Mouse (Mus musculus) limb, embryonic 10.5 days (tissue): ENCODE measurements around the gene Cldn7. TPM values are rescaled to one million over a fixed set of nuclear protein-coding genes. Genes with fewer than 3 reads are reported as not detected.
A peak's percentile ranks its signal among the peaks of the same experiment; 100 is the strongest.
"Not testable (repeated sequence)": the region's sequence is repeated elsewhere in the genome, so short reads cannot be mapped to it uniquely, and the experiment has no call there.

Source experiments
- DNase-seq: peaks from one replicate; pipeline ENCODE4 v3.0.0-alpha.2; 2017; ENCODE audit warnings: low spot score
- H3K27ac ChIP-seq: fragments of 300-500 bp; sonication (generic); 2 replicates; pipeline ENCODE4 v1.5.1; 2016; ENCODE audit warnings: mild to moderate bottlenecking
- H3K27me3 ChIP-seq: fragments of 300-500 bp; sonication (generic); 2 replicates; pipeline ENCODE4 v1.6.1; 2016; ENCODE audit warnings: low read depth, mild to moderate bottlenecking; ENCODE audit not compliant: poor library complexity, severe bottlenecking
- H3K36me3 ChIP-seq: fragments of 300-500 bp; sonication (generic); 2 replicates; pipeline ENCODE4 v1.6.1; 2016; ENCODE audit warnings: mild to moderate bottlenecking, moderate library complexity
- H3K4me1 ChIP-seq: fragments of 300-500 bp; sonication (generic); 2 replicates; pipeline ENCODE4 v1.6.1; 2016
- H3K4me3 ChIP-seq: fragments of 300-500 bp; sonication (generic); 2 replicates; pipeline ENCODE4 v1.5.1; 2016; ENCODE audit warnings: mild to moderate bottlenecking, moderate library complexity
- H3K9me3 ChIP-seq: fragments of 300-500 bp; sonication (generic); replicated peaks from 2 replicates; pipeline ENCODE4 v1.6.1; 2016; ENCODE audit warnings: mild to moderate bottlenecking
- WGBS: fragments of 180-500 bp; shearing (Covaris S2); methylation state at CpG from one replicate; pipeline ENCODE4 v1.1.7; 2016; 5-methylcytosine and 5-hydroxymethylcytosine counted together
- polyA plus RNA-seq: library from polyadenylated mRNA; unstranded; fragments of >200 nt; fragmentation: Nextera tagmentation; extraction: Ambion mirVana; gene quantifications from 2 replicates; pipeline ENCODE4 v1.2.1, GENCODE M21; 2016

Cldn7 gene
- polyA plus RNA-seq, 1 experiment from 2014 or later: 28.7 TPM

DNA sequence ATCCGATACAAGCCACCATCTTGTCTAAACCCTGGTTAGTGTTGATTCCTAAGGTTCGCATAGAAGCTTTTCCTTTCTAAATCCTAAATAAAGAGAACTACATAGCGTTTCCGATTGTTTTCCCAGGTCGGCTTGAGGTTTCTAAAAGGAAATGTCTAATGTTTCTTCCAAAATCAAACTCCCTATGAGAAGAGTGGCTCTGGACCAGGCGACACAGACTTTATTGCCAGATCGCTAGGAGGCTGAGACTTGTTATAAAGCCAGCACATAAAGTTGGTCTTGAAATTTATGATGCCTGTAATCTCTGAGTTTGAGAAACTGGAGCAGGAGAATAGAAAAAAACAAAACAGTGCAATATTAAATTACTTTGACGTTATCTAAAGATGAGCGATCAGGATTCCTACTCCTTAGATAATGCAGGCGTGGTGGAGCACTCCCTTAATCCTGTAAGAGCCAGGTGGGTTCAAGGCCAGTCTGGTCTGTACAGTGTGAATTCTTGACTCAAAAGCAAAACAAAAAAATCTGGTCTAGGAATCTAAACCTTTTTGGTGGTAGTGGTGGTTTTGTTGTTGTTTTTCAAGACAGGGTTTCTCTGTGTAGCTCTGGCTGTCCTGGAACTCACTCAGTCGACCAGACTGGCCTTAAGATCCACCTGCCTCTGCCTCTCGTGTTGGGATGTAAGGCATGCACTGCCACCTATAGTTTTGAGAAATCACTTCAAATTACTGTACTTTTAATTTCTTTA is 42.4 kb upstream of the Cldn7 start:
- H3K4me3 ChIP-seq: peak overlapping the region; percentile 100
- 5% methylated on average over 12 of the region's 12 CpGs for WGBS
- H3K4me1 ChIP-seq: peaks cover 35% of the 10 kb centered on the region
- peak overlapping the region; percentile 99 for H3K27ac ChIP-seq
- no peaks in the 10 kb centered on the region for H3K27me3 ChIP-seq
- no peak for DNase-seq
- no peaks in the 10 kb centered on the region for H3K9me3 ChIP-seq
- peaks cover 27% of the 10 kb centered on the region for H3K36me3 ChIP-seq

DNA sequence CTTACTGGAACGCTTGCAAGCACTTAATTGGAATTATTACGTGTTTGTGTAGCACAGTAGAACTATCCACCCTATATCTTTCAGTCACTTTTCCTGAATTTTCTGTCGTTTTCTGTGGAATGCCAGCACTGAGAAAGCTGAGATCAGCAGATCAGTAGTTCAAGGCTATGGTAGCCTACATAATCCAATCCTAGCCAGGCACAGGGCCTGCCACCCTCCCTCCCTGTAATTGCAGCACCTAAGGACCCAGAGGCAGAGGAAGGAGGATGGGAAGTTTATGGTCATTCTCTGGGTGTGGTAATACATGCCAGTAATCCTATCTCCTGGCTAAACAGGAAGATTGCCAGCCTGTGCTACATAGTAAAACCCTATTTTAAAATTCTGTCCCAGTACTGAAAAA is 41.8 kb upstream of the Cldn7 start:
- DNase-seq: no peak
- no peak overlapping the region for H3K4me3 ChIP-seq
- H3K9me3 ChIP-seq: no peaks in the 10 kb centered on the region
- WGBS: 70% methylated on average over 3 of the region's 3 CpGs
- H3K27me3 ChIP-seq: no peaks in the 10 kb centered on the region
- H3K4me1 ChIP-seq: peaks cover 29% of the 10 kb centered on the region
- peak overlapping the region; percentile 99 for H3K27ac ChIP-seq
- H3K36me3 ChIP-seq: peaks cover 21% of the 10 kb centered on the region

DNA sequence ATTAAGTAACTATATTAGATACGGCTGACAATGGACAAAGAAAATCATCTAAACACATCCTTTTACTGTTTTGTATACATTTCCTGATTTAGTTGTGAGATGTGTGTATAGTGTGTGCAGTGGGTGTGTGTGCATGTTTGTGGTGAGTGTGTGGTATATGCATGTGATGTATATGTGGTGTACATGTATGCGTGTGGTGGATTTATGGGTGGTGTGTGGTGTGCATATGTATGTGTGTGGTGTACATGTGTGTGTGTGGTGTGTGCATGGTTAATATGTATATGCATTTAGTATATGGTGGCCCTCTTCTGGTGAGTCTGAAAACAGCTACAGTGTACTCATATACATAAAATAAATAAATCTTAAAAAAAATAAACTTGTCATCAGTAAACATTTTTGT is 37.1 kb upstream of the Cldn7 start:
- Histone ChIP-seq H3K4me3 (no peak overlapping the region), H3K27ac (no peak overlapping the region), H3K36me3 (no peaks in the 10 kb centered on the region), H3K9me3 (no peaks in the 10 kb centered on the region), H3K27me3 (no peaks in the 10 kb centered on the region), H3K4me1 (peaks cover 5% of the 10 kb centered on the region)
- no peak for DNase-seq
- 96% methylated on average over 2 of the region's 2 CpGs for WGBS

DNA sequence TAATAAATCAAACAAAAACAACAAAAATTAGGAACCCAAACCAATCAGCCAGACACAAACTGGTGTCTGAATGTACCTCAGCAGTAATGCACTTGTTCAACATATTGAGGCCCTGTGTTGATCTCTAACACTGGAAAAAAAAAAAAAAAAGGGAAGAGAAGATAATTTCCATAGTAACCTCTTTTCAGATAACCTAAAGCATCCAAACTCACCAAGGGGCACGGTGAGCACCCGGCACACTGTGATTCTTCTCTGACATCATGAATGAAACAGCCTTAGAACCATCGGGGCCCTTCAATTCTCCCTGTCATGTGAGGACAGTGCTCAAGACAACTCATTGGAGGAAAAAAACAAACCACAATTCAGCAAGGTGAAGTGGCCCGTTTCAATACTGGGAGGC is 34.9 kb upstream of the Cldn7 start:
- no peak for DNase-seq
- 92% methylated on average over 4 of the region's 4 CpGs for WGBS

DNA sequence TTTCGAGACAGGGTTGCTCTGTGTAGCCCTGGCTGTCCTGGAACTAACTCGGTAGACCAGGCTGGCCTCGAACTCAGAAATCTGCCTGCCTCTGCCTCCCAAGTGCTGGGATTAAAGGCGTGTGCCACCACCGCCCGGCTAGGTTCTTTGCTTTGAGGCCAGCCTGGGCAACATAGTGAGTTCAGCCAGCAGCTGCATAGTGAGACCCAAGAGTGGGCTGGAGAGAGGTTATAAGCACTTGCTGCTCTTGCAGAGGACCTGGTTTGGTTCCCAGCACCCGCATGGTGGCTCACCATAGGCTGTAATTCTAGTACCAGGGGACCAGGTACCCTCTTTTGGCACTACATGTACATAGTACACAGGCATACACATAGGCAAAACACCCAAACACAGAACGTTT is 34.4 kb upstream of the Cldn7 start:
- not testable (repeated sequence) for H3K27ac ChIP-seq, H3K9me3 ChIP-seq, H3K4me3 ChIP-seq, H3K27me3 ChIP-seq, DNase-seq, H3K36me3 ChIP-seq
- 87% methylated on average over 8 of the region's 8 CpGs for WGBS
- H3K4me1 ChIP-seq: peaks cover 13% of the 10 kb centered on the region

More for the DNA sequence above, 34.9 kb upstream of the Cldn7 start:
- Histone ChIP-seq H3K9me3 (no peaks in the 10 kb centered on the region), H3K27me3 (0 out of 2 replicates have a peak, but pooled peaks cover 2% of the 10 kb centered on the region), H3K4me1 (peaks cover 9% of the 10 kb centered on the region), H3K27ac (no peak overlapping the region), H3K4me3 (no peak overlapping the region), H3K36me3 (no peaks in the 10 kb centered on the region)

DNA sequence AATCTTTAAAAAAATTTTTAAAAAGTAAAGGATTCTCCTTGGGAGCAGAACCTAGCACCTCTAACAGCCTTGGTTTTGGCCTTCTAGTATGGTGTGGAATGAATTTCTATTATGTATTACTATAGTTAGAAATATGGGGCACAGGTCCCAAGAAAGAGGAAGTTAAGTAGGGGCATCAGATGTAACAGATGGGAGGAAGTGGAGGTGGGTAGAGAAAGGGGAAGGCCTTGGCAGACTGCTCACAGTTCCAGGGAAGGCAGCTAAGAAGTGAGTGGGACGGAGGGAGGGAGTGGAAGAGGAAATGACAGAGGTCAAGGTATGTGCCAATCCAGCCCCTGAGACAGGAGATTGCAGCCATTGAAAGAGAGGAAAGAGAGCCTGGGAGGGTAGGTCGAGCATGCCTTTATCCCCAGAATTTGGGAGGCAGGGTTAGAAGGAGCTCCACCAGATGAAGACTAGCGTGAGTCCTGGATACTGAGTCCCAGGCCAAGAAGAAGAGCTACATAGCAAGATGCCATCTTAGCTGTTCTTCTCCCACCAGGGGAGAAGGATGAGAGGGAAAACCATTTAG is 33.5 kb upstream of the Cldn7 start:
- Histone ChIP-seq H3K9me3 (no peaks in the 10 kb centered on the region), H3K4me3 (no peak overlapping the region), H3K4me1 (peaks cover 22% of the 10 kb centered on the region), H3K27me3 (peaks cover 13% of the 10 kb centered on the region), H3K27ac (no peak overlapping the region), H3K36me3 (no peaks in the 10 kb centered on the region)
- WGBS: 78% methylated on average over 3 of the region's 3 CpGs
- DNase-seq: no peak

DNA sequence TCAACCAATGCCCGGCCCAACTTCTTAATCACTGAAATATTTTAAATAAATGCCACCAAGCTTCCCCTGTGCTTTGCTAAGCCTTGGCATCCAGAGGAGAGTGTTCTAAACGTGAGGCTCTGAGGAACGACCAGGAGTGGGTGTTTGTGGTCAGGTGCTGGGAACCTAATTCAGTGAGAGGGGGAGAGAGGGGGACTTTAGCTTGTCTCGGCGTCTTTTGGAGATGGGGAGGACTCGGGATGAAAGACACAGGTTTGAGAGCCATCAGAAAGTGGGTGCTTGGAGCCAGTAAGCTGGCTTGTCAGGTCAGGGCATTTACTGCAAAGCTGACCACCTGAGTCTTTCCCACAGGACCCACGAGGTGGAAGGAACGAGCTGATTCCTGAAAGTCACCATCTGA is 32.8 kb upstream of the Cldn7 start:
- Histone ChIP-seq H3K9me3 (no peaks in the 10 kb centered on the region), H3K27ac (no peak overlapping the region), H3K4me3 (no peak overlapping the region), H3K36me3 (no peaks in the 10 kb centered on the region), H3K4me1 (peaks cover 29% of the 10 kb centered on the region), H3K27me3 (peaks cover 21% of the 10 kb centered on the region)
- no peak for DNase-seq
- WGBS: 76% methylated on average over 8 of the region's 8 CpGs

DNA sequence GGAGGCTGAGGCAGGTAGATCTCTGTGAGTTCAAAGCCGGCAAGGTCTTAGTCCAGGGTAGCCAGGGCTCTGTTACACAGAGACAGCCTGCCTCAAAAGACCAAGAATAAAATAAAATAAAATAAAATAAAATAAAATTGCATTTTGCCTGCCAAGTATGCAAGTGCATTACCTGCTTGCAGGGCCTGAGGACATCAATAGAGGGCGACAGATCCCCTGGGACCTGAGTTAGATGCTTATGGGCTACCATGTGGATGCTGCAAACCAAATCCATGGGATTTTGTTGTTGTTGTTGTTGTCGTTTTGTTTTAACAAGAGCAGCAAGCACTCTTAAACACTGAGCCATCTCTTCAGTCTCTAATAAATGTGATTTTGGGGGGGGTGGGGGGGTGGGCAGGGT is 32.3 kb upstream of the Cldn7 start:
- Histone ChIP-seq H3K27ac (no peak overlapping the region), H3K4me1 (peaks cover 34% of the 10 kb centered on the region), H3K36me3 (no peaks in the 10 kb centered on the region), H3K4me3 (no peak overlapping the region), H3K9me3 (no peaks in the 10 kb centered on the region), H3K27me3 (peaks cover 25% of the 10 kb centered on the region)
- 37% methylated on average over 3 of the region's 3 CpGs for WGBS
- DNase-seq: no peak

DNA sequence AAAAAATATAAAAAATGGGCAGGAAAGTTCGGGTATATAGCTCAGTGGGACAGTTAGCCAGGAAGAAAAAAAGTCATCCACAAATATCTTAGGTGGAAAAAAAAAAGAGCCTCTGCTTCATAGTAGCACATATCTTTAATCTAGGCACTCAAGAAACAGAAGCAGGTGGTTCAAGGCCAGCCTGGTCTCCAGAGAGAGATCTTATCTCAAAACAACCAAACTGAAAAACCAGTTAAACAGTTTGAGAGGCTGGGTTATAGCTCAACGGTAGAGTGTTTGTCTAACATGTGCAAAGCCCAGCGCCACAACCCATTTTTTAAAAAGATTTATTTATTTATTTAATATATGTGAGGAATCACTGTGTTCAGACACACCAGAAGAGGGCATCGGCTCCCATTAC is 31.5 kb upstream of the Cldn7 start:
- WGBS: 83% methylated on average over 4 of the region's 4 CpGs
- H3K36me3 ChIP-seq: no peaks in the 10 kb centered on the region
- no peak for DNase-seq
- peaks cover 34% of the 10 kb centered on the region for H3K27me3 ChIP-seq
- peaks cover 42% of the 10 kb centered on the region for H3K4me1 ChIP-seq
- no peaks in the 10 kb centered on the region for H3K9me3 ChIP-seq
- no peak overlapping the region for H3K27ac ChIP-seq
- H3K4me3 ChIP-seq: no peak overlapping the region

DNA sequence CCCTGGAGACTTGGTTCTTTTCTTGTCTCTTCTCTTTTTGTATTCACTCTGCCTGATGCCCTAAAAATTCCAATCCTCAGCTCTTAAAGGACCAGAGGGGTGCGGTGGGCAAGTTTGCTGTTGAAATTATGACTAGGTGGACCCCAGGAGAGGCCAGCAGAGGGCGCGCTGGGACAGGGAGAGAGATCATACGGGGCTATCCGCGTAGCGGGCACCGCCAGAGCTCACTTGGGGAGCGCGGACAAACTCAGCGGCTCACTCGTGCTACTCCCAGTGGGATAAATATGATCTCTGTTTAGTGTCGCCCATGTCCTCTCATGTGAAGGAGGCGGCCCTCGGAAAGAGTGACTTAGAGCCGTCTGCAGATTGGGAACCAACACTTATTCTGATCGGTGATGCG is 30.4 kb upstream of the Cldn7 start:
- no peaks in the 10 kb centered on the region for H3K36me3 ChIP-seq
- peak overlapping the region; percentile 89; the same call in 1 of the 2 replicates for H3K27ac ChIP-seq
- DNase-seq: peak; percentile 99
- 1% methylated on average over 18 of the region's 18 CpGs for WGBS
- peaks cover 45% of the 10 kb centered on the region for H3K27me3 ChIP-seq
- peak overlapping the region; percentile 77 for H3K4me3 ChIP-seq
- H3K4me1 ChIP-seq: peaks cover 53% of the 10 kb centered on the region
- no peaks in the 10 kb centered on the region for H3K9me3 ChIP-seq

DNA sequence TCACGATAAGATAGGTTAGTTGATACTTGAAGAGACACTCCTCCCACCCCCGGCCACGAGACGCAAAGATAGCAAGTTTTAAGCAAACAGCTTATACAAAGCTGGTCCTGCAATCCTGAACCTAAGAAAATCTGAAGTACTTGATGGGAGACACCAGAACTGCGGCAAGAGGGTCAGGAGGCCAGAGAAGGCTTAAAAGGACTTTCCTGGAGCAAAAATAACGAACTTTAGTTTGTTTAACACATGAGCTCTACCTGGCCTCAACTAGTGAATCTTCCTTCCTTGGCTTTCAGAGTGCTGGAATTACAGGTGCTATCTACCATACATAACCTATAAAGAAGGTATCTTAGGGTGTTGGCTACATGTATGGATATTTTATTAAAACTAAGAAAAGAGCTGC is 29.9 kb upstream of the Cldn7 start:
- peak overlapping the region; percentile 89; the same call in 1 of the 2 replicates for H3K27ac ChIP-seq
- 22% methylated on average over 6 of the region's 6 CpGs for WGBS

DNA sequence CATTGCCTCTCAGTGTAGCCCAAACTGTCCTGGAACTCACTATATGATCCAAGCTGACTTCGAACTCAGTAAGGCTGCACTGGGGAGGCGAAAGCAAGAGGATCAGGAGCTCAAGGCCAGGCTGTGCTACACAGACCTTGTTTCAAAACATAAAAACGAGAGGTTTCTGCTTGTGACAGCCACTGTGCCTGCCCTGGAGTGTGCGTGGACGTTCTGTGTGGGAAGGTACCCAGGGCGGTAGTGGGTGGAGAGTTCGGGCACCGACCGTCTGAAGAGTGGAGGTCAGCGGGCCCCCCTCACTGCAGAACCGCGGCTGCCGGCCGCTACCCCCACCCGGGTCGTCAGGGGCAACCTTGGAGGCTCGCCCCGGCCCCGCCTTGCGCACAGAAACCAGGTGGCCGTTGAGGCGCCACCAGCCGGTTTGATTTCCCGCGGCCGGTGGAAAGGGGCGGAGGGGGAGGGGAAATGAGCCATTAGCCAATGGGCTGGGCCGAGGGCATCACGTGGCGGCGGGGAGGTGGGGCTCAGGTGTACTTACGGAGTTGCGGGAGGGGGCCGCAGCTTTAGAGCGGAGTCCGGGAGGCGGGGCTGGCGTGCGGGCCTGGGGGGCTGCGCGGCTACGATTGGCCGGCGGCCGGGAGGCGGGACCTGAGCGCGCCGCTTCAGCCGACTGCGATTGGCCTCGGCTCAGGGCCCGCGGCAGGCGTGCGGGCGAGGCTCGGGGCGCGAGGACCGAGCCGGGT is 29.3 kb upstream of the Cldn7 start, which contains the start of gene Ybx2:
Ybx2 (plus strand) TSS at position 660 of the 743 bp plus-strand sequence.
- peak within 1 kb of the TSS; percentile 77 for H3K4me3 ChIP-seq
- DNase-seq: peak; percentile 97
- peak within 1 kb of the TSS; percentile 89 for H3K27ac ChIP-seq
- H3K4me1 ChIP-seq: peaks cover 61% of the 10 kb centered on the region
- H3K36me3 ChIP-seq: peaks cover 5% of the 10 kb centered on the region; the same call in 1 of the 2 replicates
- H3K9me3 ChIP-seq: no peaks in the 10 kb centered on the region
- peaks cover 53% of the 10 kb centered on the region for H3K27me3 ChIP-seq
- 1% methylated on average over 59 of the region's 62 CpGs for WGBS

More for the DNA sequence above, 29.9 kb upstream of the Cldn7 start:
- no peaks in the 10 kb centered on the region for H3K9me3 ChIP-seq
- peaks cover 50% of the 10 kb centered on the region for H3K27me3 ChIP-seq
- H3K4me3 ChIP-seq: peak overlapping the region; percentile 77
- H3K36me3 ChIP-seq: no peaks in the 10 kb centered on the region
- peaks cover 56% of the 10 kb centered on the region for H3K4me1 ChIP-seq
- DNase-seq: no peak

DNA sequence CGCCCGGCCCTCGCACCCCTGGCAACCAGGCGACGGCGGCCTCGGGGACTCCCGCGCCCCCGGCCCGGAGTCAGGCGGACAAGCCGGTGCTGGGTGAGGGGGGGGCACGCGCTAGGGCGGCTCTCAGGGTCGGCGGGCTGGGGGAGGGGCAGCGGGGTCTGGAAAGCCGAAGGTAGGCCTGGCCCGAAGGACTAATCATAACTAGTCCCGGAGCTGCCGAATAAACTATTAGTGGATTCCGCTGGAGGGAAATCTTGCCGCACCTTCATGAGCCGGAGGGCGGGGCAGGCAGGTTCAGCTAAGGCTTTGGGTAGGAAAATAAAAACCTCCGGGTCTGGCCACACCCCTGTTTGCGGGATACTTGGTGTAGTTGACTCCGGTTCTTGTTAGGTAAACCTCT is 28.4 kb upstream of the Cldn7 start:
- WGBS: 2% methylated on average over 30 of the region's 30 CpGs

More for the DNA sequence above, 28.4 kb upstream of the Cldn7 start:
- peak; percentile 60 for DNase-seq
- Histone ChIP-seq H3K9me3 (no peaks in the 10 kb centered on the region), H3K27me3 (peaks cover 58% of the 10 kb centered on the region), H3K36me3 (peaks cover 9% of the 10 kb centered on the region; the same call in 1 of the 2 replicates), H3K27ac (peak overlapping the region; percentile 89), H3K4me3 (peak overlapping the region; percentile 77), H3K4me1 (peaks cover 61% of the 10 kb centered on the region)
